Mouse (Mus musculus) intestine, embryonic 16.5 days (tissue): ENCODE measurements around the gene Xpnpep1. TPM values are rescaled to one million over a fixed set of nuclear protein-coding genes. Genes with fewer than 3 reads are reported as not detected.

Experiments used
- microRNA-seq: library from miRNA; unstranded; fragments of <30 nt; microRNA quantifications from one replicate; pipeline ENCODE4, GENCODE M21; 2016
- polyA plus RNA-seq: library from polyadenylated mRNA; unstranded; fragments of >200 nt; fragmentation: Nextera tagmentation; extraction: Ambion mirVana; gene quantifications from 2 replicates; pipeline ENCODE4 v1.2.1, GENCODE M21; 2015

Gene Xpnpep1
- polyA plus RNA-seq, 1 experiment from 2014 or later = 231 TPM

Small RNA genes lying within 50 kb of the gene (microRNA-seq; reads per million reads assigned to microRNA genes)
- gene Mir6407 = not detected

Other genes with a start within 250 kb of the Xpnpep1 start
- gene Add3, start 100.2 kb upstream of the Xpnpep1 start, polyA plus RNA-seq = 120 and 121 TPM in 2 replicates